Mouse (Mus musculus): ENCODE data around the gene Hirip3. TPM values are rescaled to one million over a fixed set of nuclear protein-coding genes. Genes with fewer than 3 reads are reported as not detected.

Gene Hirip3
- polyA plus RNA-seq (2015; fragmentation: Illumina TruSeq; extraction: RNeasy Lipid Tissue Mini Kit (QIAGEN cat#74804); ENCODE audit: insufficient read depth, low read depth, low replicate concordance): 4.6 TPM

DNA sequence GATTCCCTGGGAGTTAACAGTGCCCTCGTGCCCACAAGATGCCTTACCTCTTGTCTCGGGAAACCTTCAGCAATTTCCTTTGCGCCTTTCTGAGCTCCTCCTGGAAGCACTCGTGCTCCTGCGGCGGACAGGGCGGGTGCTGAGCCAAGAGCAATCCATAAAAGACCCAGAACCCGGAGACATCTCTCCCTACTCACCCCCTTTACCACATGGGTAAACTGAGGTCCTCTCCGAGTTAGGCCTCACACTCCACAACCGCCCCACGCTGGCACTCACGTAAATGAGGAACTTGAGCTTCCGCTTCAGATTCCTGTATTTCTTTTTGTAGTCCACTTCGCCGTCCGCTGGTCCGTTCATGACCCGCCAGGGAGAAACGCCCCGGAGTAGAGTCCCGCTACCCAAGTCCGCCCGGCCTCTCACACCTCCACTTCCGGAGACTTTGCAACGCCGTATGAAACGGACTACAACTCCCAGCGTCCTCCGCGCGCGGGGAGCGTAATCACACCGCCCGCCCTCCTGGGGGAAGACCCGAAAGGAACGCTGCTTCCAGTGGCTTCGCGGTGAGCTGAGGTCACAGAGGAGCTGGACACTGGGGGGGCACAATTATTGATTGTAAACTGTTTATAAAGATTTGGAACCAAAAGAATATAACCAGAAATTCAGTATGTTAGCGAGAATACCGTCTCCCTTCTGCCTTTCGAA lies at the start of gene Hirip3:
Gene Hirip3 (plus strand): TSS at position 544 of the 702 bp plus-strand sequence.

DNA sequence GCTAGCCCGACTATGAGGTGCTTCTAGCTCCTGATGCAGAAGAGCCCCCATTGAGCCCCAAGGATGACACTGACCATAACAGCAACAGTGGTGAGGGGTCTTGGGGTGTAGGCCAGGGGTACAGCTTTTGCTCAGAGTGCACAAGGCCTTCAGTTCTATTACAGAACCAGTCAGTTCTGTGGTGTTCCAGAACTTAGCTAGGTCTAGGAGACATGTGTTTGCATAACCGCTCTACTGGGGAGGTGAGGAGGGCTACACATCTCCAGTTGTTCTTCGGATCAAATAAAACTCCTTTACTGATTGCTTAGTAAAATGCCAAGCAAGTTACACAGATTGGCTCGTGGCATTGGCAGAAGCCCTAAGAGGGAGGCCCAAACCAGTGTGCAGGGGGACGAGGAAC lies 30.2 kb upstream of the Hirip3 start, which contains the start of gene 4930451I11Rik:
Gene 4930451I11Rik (minus strand): TSS at position 101 of the 400 bp plus-strand sequence.

GRCm38 (mm10) chr7:126847116-126847420 lies 14.7 kb upstream of the Hirip3 start, which contains the start of gene Doc2a:
Doc2a (plus strand) TSS chr7:126847416.

DNA sequence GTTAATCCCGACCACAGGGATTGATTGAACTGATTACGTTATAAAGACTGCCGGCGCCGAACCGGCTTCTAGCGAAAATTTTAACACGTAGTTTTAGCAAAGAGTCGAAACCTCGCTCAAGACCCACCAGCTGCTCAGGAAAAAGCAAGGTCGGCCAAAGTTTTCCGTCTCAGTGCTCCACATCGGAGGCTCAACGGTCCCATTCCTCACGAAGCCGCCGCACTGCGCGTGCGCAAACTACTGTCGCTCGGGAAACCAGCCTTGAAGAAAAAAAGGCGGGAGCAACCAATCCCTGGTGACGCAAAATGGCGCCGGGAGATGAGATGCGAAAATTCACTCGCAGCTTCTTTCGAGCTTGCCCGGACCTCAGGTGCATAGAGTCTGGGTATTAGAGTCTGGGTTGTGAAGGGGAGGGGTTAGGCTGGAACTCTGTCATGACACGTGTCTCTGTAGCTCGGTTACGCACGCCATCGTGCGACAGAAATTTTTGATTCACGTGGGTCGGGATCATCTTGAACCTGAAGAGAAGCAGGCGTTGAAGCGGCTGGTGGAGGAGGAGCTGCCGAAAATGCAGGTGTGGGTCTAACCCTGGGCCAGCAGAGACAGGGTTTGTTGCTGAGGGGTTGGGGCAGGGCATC lies 494 bp downstream of the Hirip3 start, which contains the start of gene Ino80e:
Gene Ino80e (minus strand): TSS at position 231 of the 638 bp plus-strand sequence.

GRCm38 (mm10) chr7:126884286-126885164 lies 22.8 kb downstream of the Hirip3 start, which contains the start of gene Taok2:
Taok2 (minus strand) TSS chr7:126884703.

Other genes with a start within 250 kb of the Hirip3 start
- gene Nupr1, start 231.1 kb upstream of the Hirip3 start, polyA plus RNA-seq (2015; fragmentation: Illumina TruSeq; extraction: RNeasy Lipid Tissue Mini Kit (QIAGEN cat#74804); ENCODE audit: insufficient read depth, low read depth, low replicate concordance): 3,774 TPM
- 23.8 TPM for gene Sgf29, start 212.7 kb upstream of the Hirip3 start, polyA plus RNA-seq (2015; fragmentation: Illumina TruSeq; extraction: RNeasy Lipid Tissue Mini Kit (QIAGEN cat#74804); ENCODE audit: insufficient read depth, low read depth, low replicate concordance)
- gene Sult1a1, start 185.5 kb upstream of the Hirip3 start, polyA plus RNA-seq (2015; fragmentation: Illumina TruSeq; extraction: RNeasy Lipid Tissue Mini Kit (QIAGEN cat#74804); ENCODE audit: insufficient read depth, low read depth, low replicate concordance): 32.4 TPM
- gene Bola2, start 166.6 kb upstream of the Hirip3 start, polyA plus RNA-seq (2015; fragmentation: Illumina TruSeq; extraction: RNeasy Lipid Tissue Mini Kit (QIAGEN cat#74804); ENCODE audit: insufficient read depth, low read depth, low replicate concordance): 43.5 TPM
- gene Slx1b, start 166.2 kb upstream of the Hirip3 start, polyA plus RNA-seq (2015; fragmentation: Illumina TruSeq; extraction: RNeasy Lipid Tissue Mini Kit (QIAGEN cat#74804); ENCODE audit: insufficient read depth, low read depth, low replicate concordance): 3.1 TPM
- gene Coro1a, start 154.2 kb upstream of the Hirip3 start, polyA plus RNA-seq (2015; fragmentation: Illumina TruSeq; extraction: RNeasy Lipid Tissue Mini Kit (QIAGEN cat#74804); ENCODE audit: insufficient read depth, low read depth, low replicate concordance): 7.3 TPM
- 50.5 TPM for gene Mapk3, start 102.4 kb upstream of the Hirip3 start, polyA plus RNA-seq (2015; fragmentation: Illumina TruSeq; extraction: RNeasy Lipid Tissue Mini Kit (QIAGEN cat#74804); ENCODE audit: insufficient read depth, low read depth, low replicate concordance)
- gene Gdpd3, start 95.6 kb upstream of the Hirip3 start, polyA plus RNA-seq (2015; fragmentation: Illumina TruSeq; extraction: RNeasy Lipid Tissue Mini Kit (QIAGEN cat#74804); ENCODE audit: insufficient read depth, low read depth, low replicate concordance): 2.5 TPM
- gene Ypel3, start 85.0 kb upstream of the Hirip3 start, polyA plus RNA-seq (2015; fragmentation: Illumina TruSeq; extraction: RNeasy Lipid Tissue Mini Kit (QIAGEN cat#74804); ENCODE audit: insufficient read depth, low read depth, low replicate concordance): 86.3 TPM
- 1.9 TPM for gene Tbx6, start 80.5 kb upstream of the Hirip3 start, polyA plus RNA-seq (2015; fragmentation: Illumina TruSeq; extraction: RNeasy Lipid Tissue Mini Kit (QIAGEN cat#74804); ENCODE audit: insufficient read depth, low read depth, low replicate concordance)
- 30.4 TPM for gene Ppp4c, start 69.5 kb upstream of the Hirip3 start, polyA plus RNA-seq (2015; fragmentation: Illumina TruSeq; extraction: RNeasy Lipid Tissue Mini Kit (QIAGEN cat#74804); ENCODE audit: insufficient read depth, low read depth, low replicate concordance)
- gene Fam57b, start 64.3 kb upstream of the Hirip3 start, polyA plus RNA-seq (2015; fragmentation: Illumina TruSeq; extraction: RNeasy Lipid Tissue Mini Kit (QIAGEN cat#74804); ENCODE audit: insufficient read depth, low read depth, low replicate concordance): 3.8 TPM
- not detected for gene 4930451I11Rik, start 30.3 kb upstream of the Hirip3 start, polyA plus RNA-seq (2015; fragmentation: Illumina TruSeq; extraction: RNeasy Lipid Tissue Mini Kit (QIAGEN cat#74804); ENCODE audit: insufficient read depth, low read depth, low replicate concordance)
- gene Doc2a, start 14.6 kb upstream of the Hirip3 start, polyA plus RNA-seq (2015; fragmentation: Illumina TruSeq; extraction: RNeasy Lipid Tissue Mini Kit (QIAGEN cat#74804); ENCODE audit: insufficient read depth, low read depth, low replicate concordance): not detected
- gene Ino80e, start 405 bp downstream of the Hirip3 start, polyA plus RNA-seq (2015; fragmentation: Illumina TruSeq; extraction: RNeasy Lipid Tissue Mini Kit (QIAGEN cat#74804); ENCODE audit: insufficient read depth, low read depth, low replicate concordance): 12.9 TPM
- 31.1 TPM for gene Taok2, start 22.7 kb downstream of the Hirip3 start, polyA plus RNA-seq (2015; fragmentation: Illumina TruSeq; extraction: RNeasy Lipid Tissue Mini Kit (QIAGEN cat#74804); ENCODE audit: insufficient read depth, low read depth, low replicate concordance)
- 29.4 TPM for gene Tmem219, start 60.9 kb downstream of the Hirip3 start, polyA plus RNA-seq (2015; fragmentation: Illumina TruSeq; extraction: RNeasy Lipid Tissue Mini Kit (QIAGEN cat#74804); ENCODE audit: insufficient read depth, low read depth, low replicate concordance)
- gene Kctd13, start 66.9 kb downstream of the Hirip3 start, polyA plus RNA-seq (2015; fragmentation: Illumina TruSeq; extraction: RNeasy Lipid Tissue Mini Kit (QIAGEN cat#74804); ENCODE audit: insufficient read depth, low read depth, low replicate concordance): 3.6 TPM
- 3.6 TPM for gene Asphd1, start 87.6 kb downstream of the Hirip3 start, polyA plus RNA-seq (2015; fragmentation: Illumina TruSeq; extraction: RNeasy Lipid Tissue Mini Kit (QIAGEN cat#74804); ENCODE audit: insufficient read depth, low read depth, low replicate concordance)
- 17.7 TPM for gene Sez6l2, start 88.6 kb downstream of the Hirip3 start, polyA plus RNA-seq (2015; fragmentation: Illumina TruSeq; extraction: RNeasy Lipid Tissue Mini Kit (QIAGEN cat#74804); ENCODE audit: insufficient read depth, low read depth, low replicate concordance)
- 28.6 TPM for gene Cdipt, start 113.9 kb downstream of the Hirip3 start, polyA plus RNA-seq (2015; fragmentation: Illumina TruSeq; extraction: RNeasy Lipid Tissue Mini Kit (QIAGEN cat#74804); ENCODE audit: insufficient read depth, low read depth, low replicate concordance)
- 1.6 TPM for gene Cdiptos, start 114.1 kb downstream of the Hirip3 start, polyA plus RNA-seq (2015; fragmentation: Illumina TruSeq; extraction: RNeasy Lipid Tissue Mini Kit (QIAGEN cat#74804); ENCODE audit: insufficient read depth, low read depth, low replicate concordance)
- gene Mvp, start 152.6 kb downstream of the Hirip3 start, polyA plus RNA-seq (2015; fragmentation: Illumina TruSeq; extraction: RNeasy Lipid Tissue Mini Kit (QIAGEN cat#74804); ENCODE audit: insufficient read depth, low read depth, low replicate concordance): 10.7 TPM
- not detected for gene Pagr1b, start 154.5 kb downstream of the Hirip3 start, polyA plus RNA-seq (2015; fragmentation: Illumina TruSeq; extraction: RNeasy Lipid Tissue Mini Kit (QIAGEN cat#74804); ENCODE audit: insufficient read depth, low read depth, low replicate concordance)
- 17.2 TPM for gene Pagr1a, start 155.4 kb downstream of the Hirip3 start, polyA plus RNA-seq (2015; fragmentation: Illumina TruSeq; extraction: RNeasy Lipid Tissue Mini Kit (QIAGEN cat#74804); ENCODE audit: insufficient read depth, low read depth, low replicate concordance)
- 3.3 TPM for gene Gm42742, start 159.1 kb downstream of the Hirip3 start, polyA plus RNA-seq (2015; fragmentation: Illumina TruSeq; extraction: RNeasy Lipid Tissue Mini Kit (QIAGEN cat#74804); ENCODE audit: insufficient read depth, low read depth, low replicate concordance)
- 0.76 TPM for gene Prrt2, start 159.2 kb downstream of the Hirip3 start, polyA plus RNA-seq (2015; fragmentation: Illumina TruSeq; extraction: RNeasy Lipid Tissue Mini Kit (QIAGEN cat#74804); ENCODE audit: insufficient read depth, low read depth, low replicate concordance)
- 33.7 TPM for gene Maz, start 165.1 kb downstream of the Hirip3 start, polyA plus RNA-seq (2015; fragmentation: Illumina TruSeq; extraction: RNeasy Lipid Tissue Mini Kit (QIAGEN cat#74804); ENCODE audit: insufficient read depth, low read depth, low replicate concordance)
- gene Kif22, start 180.5 kb downstream of the Hirip3 start, polyA plus RNA-seq (2015; fragmentation: Illumina TruSeq; extraction: RNeasy Lipid Tissue Mini Kit (QIAGEN cat#74804); ENCODE audit: insufficient read depth, low read depth, low replicate concordance): 0.39 TPM
- gene Zg16, start 225.4 kb downstream of the Hirip3 start, polyA plus RNA-seq (2015; fragmentation: Illumina TruSeq; extraction: RNeasy Lipid Tissue Mini Kit (QIAGEN cat#74804); ENCODE audit: insufficient read depth, low read depth, low replicate concordance): 25,813 TPM
- 2.4 TPM for gene AI467606, start 229.4 kb downstream of the Hirip3 start, polyA plus RNA-seq (2015; fragmentation: Illumina TruSeq; extraction: RNeasy Lipid Tissue Mini Kit (QIAGEN cat#74804); ENCODE audit: insufficient read depth, low read depth, low replicate concordance)